Mouse (Mus musculus) thymus, postnatal 0 days (tissue): ENCODE measurements around the gene Plxna2. TPM values are rescaled to one million over a fixed set of nuclear protein-coding genes. Genes with fewer than 3 reads are reported as not detected.

Experiments used
- DNase-seq: peaks from one replicate; pipeline ENCODE4 v3.0.0-alpha.2; 2015; ENCODE audit warnings: low spot score
- polyA plus RNA-seq: library from polyadenylated mRNA; unstranded; fragments of >200 nt; fragmentation: Nextera tagmentation; extraction: Ambion mirVana; gene quantifications from 2 replicates; pipeline ENCODE4 v1.2.1, GENCODE M21; 2015

The Plxna2 gene
- polyA plus RNA-seq, 1 experiment from 2014 or later = 0.95 TPM

- DNase-seq = no peak
Observed at GRCm38 (mm10) chr1:194704171-194704855, 86.3 kb downstream of the Plxna2 start.

- no peak for DNase-seq
Observed at GRCm38 (mm10) chr1:194706566-194706965, 88.5 kb downstream of the Plxna2 start.

DNA sequence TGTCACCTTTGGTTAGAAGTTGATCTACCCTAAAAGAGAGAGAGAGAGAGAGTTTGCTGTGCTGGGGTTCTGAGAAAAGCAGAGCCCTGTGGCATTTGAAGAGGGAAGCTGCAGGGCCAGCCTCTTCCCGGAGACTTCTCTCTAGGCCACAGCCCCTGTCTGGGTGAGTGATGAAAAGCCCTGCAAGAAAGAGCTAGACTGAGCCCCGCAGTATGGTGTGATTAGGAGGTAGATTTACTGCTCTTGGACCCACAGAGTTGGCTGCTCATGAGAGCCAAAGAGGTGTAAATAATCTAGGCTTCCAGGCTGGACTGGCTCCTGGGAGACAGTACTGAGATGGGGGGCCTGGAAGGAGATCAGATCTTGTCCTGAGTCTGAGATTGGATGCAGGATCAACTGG is 94.4 kb downstream of the Plxna2 start:
- no peak for DNase-seq

DNA sequence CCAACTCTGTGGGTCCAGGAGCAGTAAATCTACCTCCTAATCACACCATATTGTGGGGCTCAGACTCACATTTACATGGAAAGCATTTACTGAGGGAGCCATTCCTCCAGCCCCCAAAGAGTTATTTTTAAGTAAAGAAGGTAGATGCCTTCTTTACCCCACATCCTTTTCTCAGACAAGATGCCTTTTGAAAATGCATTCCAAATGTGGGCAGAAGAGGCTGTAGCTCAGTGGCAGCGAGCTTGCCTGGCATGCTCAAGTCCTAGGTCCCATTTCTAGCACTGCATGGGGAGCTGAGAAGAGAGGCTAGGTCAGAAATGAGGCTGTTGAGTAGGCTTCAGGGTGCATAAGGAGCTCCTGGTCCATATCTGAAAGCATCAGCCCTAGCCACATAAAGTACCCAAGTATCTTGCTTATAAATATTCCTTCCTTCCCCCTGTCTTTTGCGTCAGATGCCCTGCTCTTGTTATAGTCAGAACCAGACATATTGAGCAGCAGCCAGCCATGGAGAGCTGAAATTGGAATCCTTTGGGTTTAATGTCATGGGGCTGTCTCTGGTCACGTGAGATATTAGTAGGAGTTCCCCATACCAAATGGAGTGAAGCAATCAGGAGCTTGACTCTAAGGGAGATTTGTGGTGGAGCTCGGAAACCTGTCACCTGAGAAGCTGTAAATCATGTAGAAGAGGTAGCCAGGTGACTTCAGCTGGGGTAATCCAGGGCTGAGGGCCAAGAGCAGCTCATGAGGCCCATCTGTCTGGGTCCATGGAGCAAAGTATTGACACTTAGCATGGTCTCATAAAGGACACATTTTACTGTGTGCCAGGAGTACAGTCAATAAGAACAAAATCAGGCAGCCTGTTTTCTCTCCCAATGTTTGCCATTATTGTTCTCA is 96.4 kb downstream of the Plxna2 start:
- DNase-seq = no peak

DNA sequence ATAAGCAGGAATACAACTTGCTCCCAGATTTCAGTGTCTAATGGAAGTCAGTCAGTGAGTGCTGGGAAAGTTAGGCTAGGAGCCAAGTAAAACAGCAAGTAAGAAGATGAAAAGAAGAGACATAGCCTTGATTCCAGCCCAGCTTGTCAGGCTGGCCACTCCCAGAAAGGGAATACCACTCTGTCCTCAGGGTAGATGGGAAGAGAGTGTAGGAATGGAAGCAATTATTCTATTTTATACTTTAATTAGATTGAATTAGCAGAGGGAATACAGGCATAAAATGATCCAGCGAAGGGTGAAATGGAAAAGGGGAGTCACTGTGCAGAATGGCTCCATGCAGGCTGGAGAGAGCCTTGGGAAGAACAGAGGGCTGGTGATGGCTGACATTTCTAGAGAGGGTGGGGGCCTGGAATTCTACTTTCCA is 99.4 kb downstream of the Plxna2 start:
- no peak for DNase-seq

GRCm38 (mm10) chr1:194720406-194720805 is 102.4 kb downstream of the Plxna2 start:
- no peak for DNase-seq

DNA sequence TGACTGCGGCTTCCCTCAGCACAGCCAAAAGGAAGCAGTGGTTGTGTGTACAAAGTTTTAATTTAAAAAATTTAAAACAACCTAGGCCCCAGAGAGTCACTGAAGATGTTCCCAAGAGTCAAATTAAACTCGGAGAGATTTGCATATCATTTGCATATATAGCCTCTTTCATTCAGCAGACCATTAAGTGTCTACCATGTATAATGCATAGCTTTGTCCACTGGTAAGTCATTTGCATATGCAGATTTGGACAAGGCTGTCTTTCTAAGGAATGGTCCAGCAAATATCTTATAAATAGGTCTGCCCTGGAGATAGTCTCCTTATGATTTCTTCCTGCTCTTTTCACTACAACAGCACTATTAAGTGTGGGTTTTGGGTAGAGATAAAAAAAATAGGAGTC is 103.2 kb downstream of the Plxna2 start:
- DNase-seq = no peak

GRCm38 (mm10) chr1:194722329-194722728 is 104.3 kb downstream of the Plxna2 start:
- peak; percentile 5 for DNase-seq

DNA sequence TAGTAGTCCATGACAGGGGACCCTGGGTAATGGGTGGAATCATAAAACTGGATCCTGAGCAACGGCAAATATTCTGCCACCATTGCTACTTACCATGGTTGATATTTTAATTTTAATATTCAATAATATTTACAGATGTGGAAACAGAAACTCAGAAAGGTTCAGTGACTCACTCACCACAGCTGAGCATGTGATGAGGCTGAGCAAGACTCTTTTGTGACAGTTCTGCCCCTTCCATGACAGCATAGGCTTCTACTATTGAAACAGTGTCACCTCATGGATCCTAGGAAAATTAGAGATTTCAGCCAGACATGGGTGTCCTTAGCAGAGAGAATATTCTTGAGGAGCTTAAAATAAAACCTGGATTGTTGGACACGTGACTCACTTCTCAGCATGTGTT is 116.8 kb downstream of the Plxna2 start:
- no peak for DNase-seq

GRCm38 (mm10) chr1:194739894-194740293 is 121.9 kb downstream of the Plxna2 start:
- no peak for DNase-seq

DNA sequence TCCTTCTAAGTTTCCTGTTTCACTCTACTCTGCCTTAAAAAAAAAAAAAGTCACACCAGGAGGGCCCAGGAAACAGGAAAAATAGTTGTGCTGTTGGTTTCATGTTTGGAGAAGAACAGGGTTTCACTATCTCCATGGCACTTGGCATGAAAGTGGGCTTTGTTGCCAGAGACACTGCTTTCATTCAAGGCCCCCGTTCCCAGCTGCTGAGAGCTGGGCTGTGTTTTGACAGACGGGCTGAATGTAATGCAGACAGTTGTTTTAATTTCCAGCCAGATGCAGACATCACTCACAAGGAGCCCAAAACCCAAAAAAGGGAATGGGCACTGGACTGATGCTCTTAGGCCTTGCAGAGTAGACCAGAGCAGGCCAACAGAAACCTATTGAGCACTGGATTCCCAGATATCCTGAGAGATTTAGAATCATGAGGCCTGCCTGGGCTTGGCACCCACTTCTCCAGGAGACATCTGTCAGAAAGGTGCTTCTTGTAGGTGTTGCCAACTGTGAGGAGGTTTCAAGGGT is 124.9 kb downstream of the Plxna2 start:
- DNase-seq = no peak

- no peak for DNase-seq
Observed at GRCm38 (mm10) chr1:194745177-194745934, 127.3 kb downstream of the Plxna2 start.

DNA sequence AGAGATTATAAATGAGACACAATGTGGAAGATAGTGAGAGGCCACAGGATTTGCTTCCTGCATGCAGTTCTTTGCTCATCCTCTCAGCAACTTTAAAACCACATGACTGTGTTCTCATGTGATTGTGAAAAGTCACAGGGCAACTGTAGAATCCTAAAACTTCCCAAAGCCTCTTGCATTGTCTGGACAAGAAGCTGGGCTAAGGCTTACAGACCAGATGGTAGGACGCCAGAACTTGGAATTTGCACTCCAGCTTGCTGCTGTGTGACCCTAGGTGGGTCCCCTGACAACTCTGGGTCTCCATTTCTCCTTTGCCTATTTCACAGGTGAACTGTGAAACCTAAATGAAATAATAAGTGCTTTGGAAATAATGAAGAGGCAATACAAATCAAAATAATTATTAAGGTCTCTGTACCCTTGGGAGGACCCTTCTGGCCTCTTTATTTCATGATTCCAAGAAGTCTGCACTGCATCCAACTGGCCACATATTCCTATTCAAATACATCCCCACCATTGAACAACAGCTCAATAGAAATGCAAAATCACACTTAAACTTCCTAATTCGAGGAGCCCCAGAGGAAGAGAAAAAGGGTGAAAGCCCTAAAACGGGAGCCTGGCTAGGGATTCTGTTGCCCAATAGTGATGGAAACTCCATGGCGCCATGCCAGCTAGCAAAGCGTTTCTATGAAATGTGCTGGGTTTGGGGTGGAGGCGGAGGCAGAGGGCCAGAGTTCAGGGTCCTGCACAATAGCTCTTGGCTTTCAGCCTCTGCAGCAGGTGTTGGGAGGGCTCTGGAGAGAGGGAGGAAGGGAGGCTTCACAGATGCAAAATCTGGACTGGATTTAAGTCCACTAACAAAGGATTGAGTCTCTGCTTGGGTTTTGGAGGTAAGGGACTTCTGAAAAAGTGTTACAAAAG is 128.6 kb downstream of the Plxna2 start:
- no peak for DNase-seq

DNA sequence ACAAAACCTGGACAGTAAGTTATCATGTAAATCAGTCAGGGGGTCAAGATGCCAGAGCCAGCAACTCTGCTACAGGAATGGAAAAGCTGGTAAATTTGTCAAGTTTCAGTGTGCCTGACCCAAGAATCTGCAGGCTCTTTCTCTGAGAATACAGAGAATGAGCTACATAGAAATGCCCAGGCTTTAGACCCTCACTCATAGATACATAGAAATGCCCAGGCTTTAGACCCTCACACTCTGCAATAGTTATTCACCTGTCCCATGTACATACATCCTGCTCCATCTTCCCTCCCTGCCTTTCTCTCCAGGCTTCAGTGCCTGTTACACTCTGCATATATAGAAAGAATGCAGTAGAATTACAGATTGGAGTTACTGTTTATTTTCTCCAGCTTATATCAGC is 129.2 kb downstream of the Plxna2 start:
- no peak for DNase-seq

DNA sequence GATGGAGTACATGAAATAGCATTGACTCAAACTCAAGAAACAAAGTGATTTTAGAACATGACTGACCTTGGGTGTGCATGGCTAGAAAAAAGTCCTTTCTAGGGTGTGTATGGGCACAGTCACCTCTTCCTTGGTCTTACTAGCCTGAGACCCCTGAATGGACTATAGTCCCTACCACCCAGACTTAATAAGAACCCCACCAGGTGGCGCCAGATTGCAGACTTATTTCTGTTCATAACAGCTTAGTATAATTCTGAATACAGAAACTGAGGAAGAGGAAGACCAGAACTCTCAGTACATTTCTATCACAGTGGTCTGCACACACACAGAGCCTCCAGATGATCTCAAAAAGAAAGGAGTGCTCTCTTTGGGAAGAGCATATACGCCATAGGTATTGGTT is 135.2 kb downstream of the Plxna2 start:
- DNase-seq = peak; percentile 38

DNA sequence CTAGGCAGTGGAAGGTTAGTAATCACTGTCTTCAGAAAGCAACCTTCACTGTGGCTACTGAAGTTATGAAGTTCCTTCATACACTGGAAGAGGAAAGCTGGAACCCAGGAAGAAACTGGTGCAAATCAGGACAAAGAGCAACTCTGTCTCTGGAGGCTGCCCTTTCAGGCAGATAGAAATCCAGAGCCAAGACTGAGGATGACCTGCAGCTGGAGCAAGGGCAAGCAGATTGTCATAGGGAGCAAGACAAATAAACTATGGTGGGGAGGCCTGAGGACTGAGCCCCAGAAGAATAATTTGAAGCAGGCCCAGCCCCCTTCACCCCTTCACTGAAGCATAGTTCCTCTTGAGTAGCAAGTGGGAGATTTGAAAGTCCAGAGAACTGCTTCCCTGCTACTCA is 138.0 kb downstream of the Plxna2 start:
- DNase-seq = no peak

- DNase-seq = no peak
Observed at GRCm38 (mm10) chr1:194756409-194756808, 138.4 kb downstream of the Plxna2 start.

DNA sequence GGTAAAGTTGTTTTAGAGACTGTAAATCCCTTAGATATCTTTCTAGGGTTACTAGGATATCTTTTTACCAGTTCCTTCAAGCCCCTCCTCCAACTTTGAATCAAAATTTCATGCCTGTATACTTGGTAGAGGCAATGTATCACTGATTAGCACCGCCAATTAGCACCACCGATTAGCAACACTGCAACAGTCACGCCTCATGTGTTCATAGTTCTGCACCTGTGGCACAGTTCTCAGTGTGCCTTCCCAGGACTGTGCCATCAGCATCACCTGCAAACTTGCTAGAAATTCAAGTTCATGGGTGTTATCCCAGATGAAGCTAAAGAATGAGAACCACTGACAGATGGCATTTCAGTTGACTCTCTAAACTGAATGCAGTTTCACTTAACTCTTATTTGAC is 138.8 kb downstream of the Plxna2 start:
- DNase-seq = no peak

- no peak for DNase-seq
Observed at GRCm38 (mm10) chr1:194761432-194762212, 143.6 kb downstream of the Plxna2 start.

- no peak for DNase-seq
Observed at GRCm38 (mm10) chr1:194762896-194763295, 144.9 kb downstream of the Plxna2 start.
